Mouse (Mus musculus) bone marrow, adult 2 months (tissue): ENCODE data around the gene 1110032A03Rik.

ENCODE experiments used
- CTCF ChIP-seq: fragments of 200-500 bp; IDR thresholded peaks from 2 replicates; pipeline ENCODE4 v1.5.1; 2011; ENCODE audit warnings: low read length, control low read depth; ENCODE audit not compliant: control insufficient read depth, insufficient read depth
- POLR2A ChIP-seq: fragments of 200-500 bp; IDR thresholded peaks from 2 replicates; pipeline ENCODE4 v1.6.1; 2011; ENCODE audit warnings: low read depth, mild to moderate bottlenecking, control low read depth, low read length, borderline replicate concordance; ENCODE audit not compliant: control insufficient read depth

GRCm38 (mm10) chr9:50734989-50735388 is 40.3 kb downstream of the 1110032A03Rik start:
- TF ChIP-seq CTCF (peak; percentile 52), POLR2A (no peak)
